ENCODE assay signal across 23 mouse cellular contexts in the genomic region with DNA sequence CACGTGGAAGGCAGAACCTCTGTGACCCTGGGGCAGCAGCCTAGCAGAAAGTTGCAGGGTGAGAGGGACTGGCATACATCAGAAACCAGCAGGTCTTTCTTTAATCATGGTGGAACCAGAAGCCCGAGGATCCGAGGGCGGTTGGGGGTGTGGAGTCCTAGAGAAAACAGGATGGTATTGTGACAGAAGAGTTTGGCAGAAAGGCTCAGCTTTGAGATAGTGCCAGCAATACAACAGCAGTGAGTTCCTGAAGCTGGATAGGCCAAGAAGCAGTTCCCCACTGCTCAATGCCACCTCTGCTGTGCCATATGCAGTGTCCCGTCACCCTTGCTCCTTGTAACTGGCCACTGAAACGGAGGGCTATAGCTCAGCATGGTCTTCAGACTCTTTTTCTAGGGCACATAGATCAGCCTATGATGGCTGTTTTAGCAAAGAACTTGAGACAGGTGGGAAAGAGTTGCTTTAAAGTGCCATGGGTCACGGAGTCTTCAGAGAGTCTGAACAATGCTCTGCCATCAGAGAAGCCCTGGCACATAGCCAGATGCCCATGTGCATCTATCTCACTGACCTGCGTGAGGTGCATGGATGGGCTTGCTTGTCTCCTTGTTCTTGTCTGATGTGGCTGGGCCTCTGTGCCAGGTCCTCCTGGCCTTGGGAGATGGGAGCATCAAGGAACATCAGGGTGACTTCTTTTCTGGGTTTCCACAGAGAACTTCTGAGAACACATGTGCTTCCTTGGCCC. TPM values are rescaled to one million over a fixed set of nuclear protein-coding genes. Genes with fewer than 3 reads are reported as not detected.
DNase-seq lines count a peak whose midpoint lies in the region; ATAC-seq lines count a peak whose summit lies in the region.
"Had no signal": no experiment of that assay in that cellular context is flagged by ENCODE, and none has a peak within 500 bp of the region (broad histone marks: within the 10 kb centered on the region; RNA-seq: fewer than 3 reads in every experiment).

No protein-coding gene starts in this region.

- intact Hi-C loops in left cerebral cortex, postnatal 4 days (cut with DNase I), result no loop called here
- intact Hi-C loops in left cerebral cortex, postnatal 10 days (cut with DNase I), result no loop called here

- peak; percentile 62; the same call in 1 of the 2 replicates for ATAC-seq in frontal cortex, adult (ENCODE audit: low TSS enrichment)
- ATAC-seq: activated CD4-positive, CD25-positive, alpha-beta regulatory T cell, adult 4 months; forebrain, embryonic 13.5 days; forebrain, postnatal 0 days; intestine, embryonic 15.5 days had no signal

- DNase-seq in cerebellum, postnatal 10 days, result peak; percentile 65 to 69
- DNase-seq in cerebellum, adult 18-20 months, result no peak
- no peak for DNase-seq in frontal cortex, postnatal 10 days (ENCODE audit: low spot score in 2 of 2)
- DNase-seq in layer of hippocampus, adult 18-20 months (ENCODE audit: low spot score in 2 of 2), result peak; percentile 12 to 68
- DNase-seq in layer of hippocampus, postnatal 25 days (ENCODE audit: extremely low spot score in 1 of 2, low spot score in 1 of 2), result no peak
- peak; percentile 55 for DNase-seq in left cerebral cortex, postnatal 4 days
- no peak for DNase-seq in left cerebral cortex, postnatal 10 days (ENCODE audit: extremely low spot score in 1 of 2, low spot score in 2 of 2)
- DNase-seq: adrenal gland, postnatal 10 days; adrenal gland, postnatal 36 days; cerebellum, adult 11-12 months; cerebellum, adult 9-10 months; embryo, embryonic 11 days; forebrain, postnatal 0 days; gastrocnemius, postnatal 10 days; gastrocnemius, postnatal 36 days; heart, adult 2 months; heart, postnatal 14 days; heart, postnatal 4 days; kidney, adult 11 months had no signal

RNA-seq across cellular contexts. Expression of gene Rtraf, which starts 22.0 kb away (rescaled TPM):
- total RNA-seq in layer of hippocampus, adult 18-20 months (2021), result 10 to 100 TPM; 53.9 to 55.4 TPM
- 10 to 100 TPM; 49.9 to 53.3 TPM for total RNA-seq in layer of hippocampus, postnatal 25 days (2021)
- 10 to 100 TPM; 67.1 to 73.1 TPM for total RNA-seq in left cerebral cortex, postnatal 4 days (2021)
- total RNA-seq in left cerebral cortex, postnatal 10 days (2021), result 10 to 100 TPM; 55.3 to 58.1 TPM

RNA-seq across cellular contexts. Expression of gene Nid2, which starts 50.6 kb away (rescaled TPM):
- total RNA-seq in layer of hippocampus, adult 18-20 months (2021), result 1 to 10 TPM; 1.6 to 3.0 TPM
- 1 to 10 TPM; 3.1 to 3.4 TPM for total RNA-seq in layer of hippocampus, postnatal 25 days (2021)
- 10 to 100 TPM; 22.7 to 24.8 TPM for total RNA-seq in left cerebral cortex, postnatal 4 days (2021)
- 10 to 100 TPM; 13.0 to 14.9 TPM for total RNA-seq in left cerebral cortex, postnatal 10 days (2021)

Comparison
In these comparisons a context has a peak if more than half of its experiments do, and no peak if none do; other contexts are left out.
1. DNase-seq: peak in cerebellum, postnatal 10 days (2 of 2), layer of hippocampus, adult 18-20 months (2 of 2) and left cerebral cortex, postnatal 4 days (single experiment); none in cerebellum, adult 18-20 months (0 of 2), frontal cortex, postnatal 10 days (0 of 2), layer of hippocampus, postnatal 25 days (0 of 2) and left cerebral cortex, postnatal 10 days (0 of 2).